Mouse (Mus musculus) heart, adult 2 months (tissue): ENCODE measurements around the gene Acot7.

Experiments
- CTCF ChIP-seq: fragments of 200-600 bp; IDR thresholded peaks from 2 replicates; pipeline ENCODE4 v1.8.1; 2022; ENCODE audit warnings: antibody characterized with exemption, mild to moderate bottlenecking, moderate library complexity
- POLR2A ChIP-seq: fragments of 200-500 bp; IDR thresholded peaks from 2 replicates; pipeline ENCODE4 v1.6.1; 2011; ENCODE audit warnings: mild to moderate bottlenecking, low read depth, low read length, control low read depth; ENCODE audit not compliant: insufficient read depth

DNA sequence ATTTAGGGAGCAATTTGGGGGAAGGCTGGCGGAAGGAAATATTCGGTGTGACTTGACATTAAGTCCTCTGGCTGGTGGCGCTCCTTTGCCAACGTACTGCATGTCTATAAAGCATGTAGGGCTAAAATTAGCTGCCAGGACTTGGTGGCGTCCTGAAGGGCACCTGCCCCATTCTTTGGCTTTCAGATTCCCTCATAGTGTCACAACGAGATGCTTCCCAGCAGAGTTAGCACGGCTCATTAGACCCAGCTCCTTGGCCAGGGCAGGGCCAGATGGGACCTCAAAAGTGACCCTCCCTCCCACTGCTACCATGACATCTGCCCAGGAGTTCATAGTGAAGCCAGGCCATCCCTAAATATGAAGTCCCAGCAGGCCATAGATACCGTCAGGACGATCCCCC lies 92.7 kb downstream of the Acot7 start:
- no peak for TF ChIP-seq CTCF
- no peak for TF ChIP-seq POLR2A
